Mouse (Mus musculus): ENCODE data around the gene Cldn15.

Gene Cldn15

GRCm38 (mm10) chr5:136984828-136985227 lies 18.4 kb downstream of the Cldn15 start:
- DNase-seq = no peak

- peak; percentile 96 for DNase-seq
Observed at GRCm38 (mm10) chr5:136986695-136987137, 20.3 kb downstream of the Cldn15 start, which contains the start of gene Plod3. TSS of gene Plod3 (plus strand) at chr5:136987019.

DNA sequence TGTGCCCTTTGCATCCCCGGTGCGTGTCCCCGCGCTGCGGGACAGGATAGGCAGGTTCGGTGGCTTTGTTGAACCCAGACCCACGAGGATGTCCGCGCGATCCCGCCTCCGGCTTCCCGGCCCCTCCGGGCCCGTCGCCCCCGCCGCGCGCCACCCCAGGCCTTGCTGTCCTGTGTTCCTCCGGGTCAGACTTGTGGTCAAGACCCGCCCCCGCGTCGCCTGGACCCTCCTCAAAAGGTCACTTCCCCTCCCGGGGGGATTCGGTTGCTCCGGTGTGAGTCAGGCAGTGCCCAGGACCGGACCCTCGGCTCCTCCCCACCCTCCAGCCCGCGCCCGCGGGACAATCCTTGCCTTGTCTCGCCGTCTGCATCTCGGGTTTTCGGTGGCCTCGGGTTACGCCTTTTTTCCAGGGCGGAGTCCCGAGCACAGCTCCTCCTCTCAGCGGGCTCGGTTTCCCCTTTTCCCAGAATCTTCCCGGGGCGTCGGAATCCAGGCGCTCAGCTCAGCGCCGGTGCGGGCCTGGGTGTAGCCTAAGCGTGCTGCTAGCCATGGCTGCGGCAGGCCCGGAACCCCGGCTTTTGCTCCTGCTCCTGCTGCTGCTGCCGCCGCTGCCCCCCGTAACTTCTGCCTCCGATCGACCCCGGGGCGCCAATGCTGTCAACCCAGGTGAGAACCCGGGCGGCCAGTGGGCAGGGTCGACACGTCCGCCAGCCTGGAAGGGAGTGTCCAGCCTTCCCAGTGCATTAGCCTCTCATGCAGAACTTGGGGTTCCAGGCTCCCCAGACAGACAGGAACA lies 20.9 kb downstream of the Cldn15 start:
- DNase-seq = peak; percentile 67

DNA sequence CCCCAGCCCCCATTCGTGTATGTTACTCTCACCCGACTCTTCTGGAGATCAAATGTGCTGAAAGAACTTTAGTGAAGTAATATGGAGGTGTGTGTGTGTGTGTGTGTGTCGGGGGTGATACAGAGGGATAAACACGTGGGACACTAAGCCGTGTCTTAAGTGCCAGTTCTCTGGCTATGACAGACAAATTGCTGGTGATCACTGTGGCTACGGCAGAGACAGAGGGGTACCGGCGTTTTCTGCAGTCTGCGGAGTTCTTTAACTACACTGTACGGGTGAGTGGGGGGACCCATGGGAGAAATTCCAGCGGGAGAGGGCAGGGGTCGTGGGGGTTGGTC lies 21.5 kb downstream of the Cldn15 start, which contains the start of gene Znhit1:
Znhit1 (minus strand) TSS at position 88 of the 338 bp plus-strand sequence.
- DNase-seq = no peak

- peak; percentile 61 for DNase-seq
Observed at GRCm38 (mm10) chr5:136988420-136988819, 22.0 kb downstream of the Cldn15 start.

DNA sequence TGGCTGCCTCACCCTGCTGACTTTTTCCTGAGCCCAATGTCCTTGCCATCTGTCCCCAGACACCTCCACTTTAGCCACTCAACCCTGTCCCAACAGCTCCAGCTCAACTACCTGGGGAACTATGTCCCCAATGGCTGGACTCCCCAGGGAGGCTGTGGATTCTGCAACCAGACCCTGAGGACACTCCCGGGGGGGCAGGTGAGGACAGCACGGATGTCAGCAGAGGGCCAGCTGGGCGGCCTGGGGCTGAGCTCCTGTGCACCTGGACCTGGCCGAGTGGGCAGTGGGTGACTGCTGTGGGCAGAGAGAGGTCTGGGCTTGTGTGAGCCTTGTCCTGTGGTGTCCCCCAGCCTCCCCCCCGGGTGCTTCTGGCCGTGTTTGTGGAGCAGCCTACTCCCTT lies 23.4 kb downstream of the Cldn15 start:
- DNase-seq = no peak

DNA sequence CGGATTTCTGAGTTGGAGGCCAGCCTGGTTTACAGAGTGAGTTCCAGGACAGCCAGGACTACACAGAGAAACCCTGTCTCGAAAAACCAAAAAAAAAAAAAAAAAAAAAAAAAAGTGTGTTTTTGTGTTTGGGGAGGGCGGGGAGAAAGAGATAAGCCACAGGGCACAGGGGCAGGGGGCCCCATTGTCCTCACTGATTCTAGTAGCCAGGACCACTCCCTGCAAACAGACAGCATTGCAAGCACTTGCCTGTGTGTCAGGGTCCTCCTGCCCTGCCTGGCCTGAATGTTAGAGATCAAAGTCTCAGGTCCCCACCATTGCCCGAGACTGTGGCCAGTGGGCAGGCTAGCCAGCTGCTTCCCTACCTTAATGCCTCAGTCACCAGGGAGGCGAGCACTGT lies 33.0 kb downstream of the Cldn15 start:
- DNase-seq = no peak

GRCm38 (mm10) chr5:137000612-137001011 lies 34.2 kb downstream of the Cldn15 start:
- DNase-seq = no peak

- no peak for DNase-seq
Observed at GRCm38 (mm10) chr5:137007276-137007675, 40.9 kb downstream of the Cldn15 start.

DNA sequence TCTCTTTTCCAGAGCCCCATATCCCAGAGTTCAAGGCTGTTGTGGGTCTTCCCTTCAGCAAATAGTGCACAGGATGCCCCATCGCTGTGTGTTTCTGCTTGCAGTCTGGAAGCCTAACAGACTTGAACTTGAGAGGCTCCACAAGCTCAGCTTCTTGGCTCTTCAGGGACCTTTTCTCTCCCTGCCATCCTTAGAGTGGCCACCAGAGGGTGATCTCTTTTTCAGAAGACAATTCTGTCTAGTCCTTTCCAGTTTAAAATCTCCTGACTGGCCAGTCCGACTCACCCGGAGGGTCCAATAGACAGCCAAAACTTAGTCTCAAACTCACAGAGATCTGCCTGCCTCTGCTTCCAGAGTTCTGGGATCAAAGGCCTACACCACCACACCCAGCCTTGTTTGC lies 43.6 kb downstream of the Cldn15 start:
- DNase-seq = peak; percentile 55

GRCm38 (mm10) chr5:137012401-137012950 lies 46.1 kb downstream of the Cldn15 start:
- no peak for DNase-seq

- no peak for DNase-seq
Observed at GRCm38 (mm10) chr5:137015913-137016312, 49.5 kb downstream of the Cldn15 start.

DNA sequence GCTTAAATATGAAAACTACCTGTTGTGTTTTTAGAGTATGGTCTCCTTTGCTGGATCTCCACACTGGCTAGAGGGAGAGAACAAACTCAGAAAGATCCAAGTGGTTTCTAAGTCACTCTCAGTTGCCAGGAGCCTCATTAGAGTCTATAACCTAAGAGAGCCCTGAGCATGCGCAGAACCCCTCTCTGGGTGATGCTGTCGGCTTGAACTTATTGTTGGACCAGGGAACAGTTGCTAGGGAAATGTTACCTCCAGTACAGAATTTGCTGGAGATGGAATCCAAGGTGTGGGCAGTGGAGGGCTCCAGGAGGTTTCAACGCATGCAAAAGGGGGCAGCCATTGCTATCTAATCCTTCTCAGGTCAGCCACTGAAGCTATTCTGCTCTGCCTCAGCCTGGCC lies 57.9 kb downstream of the Cldn15 start:
- no peak for DNase-seq

DNA sequence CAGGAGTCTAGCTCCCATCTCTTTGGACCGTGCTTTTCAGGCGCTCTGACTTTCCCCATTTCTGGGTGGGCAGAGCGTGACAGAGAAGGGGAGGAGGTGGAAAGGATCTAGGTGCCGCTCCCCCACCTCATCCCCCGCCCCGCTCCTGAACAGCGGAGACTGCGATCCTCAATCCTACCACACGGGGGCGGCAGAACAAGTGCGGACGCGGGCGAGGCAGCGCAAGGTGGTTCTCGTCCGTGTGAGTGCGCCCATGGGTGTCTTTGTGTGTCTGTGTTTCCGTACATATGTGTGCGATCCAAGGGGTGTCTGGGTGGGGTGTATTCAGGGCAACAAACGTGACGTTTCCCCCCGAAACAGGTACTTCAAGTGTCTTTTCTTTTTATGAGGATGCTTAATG lies 58.7 kb downstream of the Cldn15 start:
- DNase-seq = peak; percentile 95

Data from right cerebral cortex, postnatal 4 days (tissue).